Mouse (Mus musculus) C2C12 (cell line): ENCODE measurements at regions not wholly inside any gene's neighbourhood (a gene's known extent, or its start where the extent isn't known, plus 50 kb on each side); places are given as distances from the start of the nearest gene placed in this dataset.

Experiments
- H3K27me3 ChIP-seq: one replicate; pipeline ENCODE4 v1.6.1; 2011; ENCODE audit not compliant: control insufficient read depth, insufficient read depth, insufficient read length
- H3K36me3 ChIP-seq: one replicate; pipeline ENCODE4 v1.6.1; 2011; ENCODE audit not compliant: control insufficient read depth, insufficient read depth
- H3K4me3 ChIP-seq: one replicate; pipeline ENCODE4 v1.5.1; 2011; ENCODE audit warnings: mild to moderate bottlenecking, control low read depth; ENCODE audit not compliant: poor library complexity, insufficient read depth, severe bottlenecking
- H3K79me2 ChIP-seq: one replicate; pipeline ENCODE4 v1.6.1; 2011; ENCODE audit not compliant: control insufficient read depth, insufficient read depth
- H3K79me3 ChIP-seq: one replicate; pipeline ENCODE4 v1.6.1; 2011; ENCODE audit warnings: low read depth, control low read depth
- H3ac ChIP-seq: one replicate; pipeline ENCODE3; 2011; ENCODE audit warnings: low read depth; ENCODE audit not compliant: control insufficient read depth, insufficient read length
- CEBPB ChIP-seq: IDR thresholded peaks from one replicate; pipeline ENCODE4 v1.6.1; 2011; ENCODE audit warnings: low read depth, mild to moderate bottlenecking, control low read depth, moderate library complexity
- CTCF ChIP-seq: IDR thresholded peaks from one replicate; pipeline ENCODE4 v1.5.1; 2011; ENCODE audit not compliant: control insufficient read depth, insufficient read depth, insufficient read length
- FOSL1 ChIP-seq: IDR thresholded peaks from one replicate; pipeline ENCODE4 v1.8.0; 2011; ENCODE audit warnings: mild to moderate bottlenecking, low read length; ENCODE audit not compliant: poor library complexity, insufficient read depth, severe bottlenecking
- MAX ChIP-seq: IDR thresholded peaks from one replicate; pipeline ENCODE4 v1.6.1; 2011; ENCODE audit warnings: mild to moderate bottlenecking, control low read depth
- MYOD1 ChIP-seq: IDR thresholded peaks from one replicate; pipeline ENCODE4 v1.6.1; 2011; ENCODE audit warnings: low read depth; ENCODE audit not compliant: control insufficient read depth, insufficient read length
- MYOG ChIP-seq: IDR thresholded peaks from one replicate; pipeline ENCODE4 v1.6.1; 2011; ENCODE audit not compliant: control insufficient read depth, insufficient read length; ENCODE audit errors: extremely low read depth
- USF1 ChIP-seq: IDR thresholded peaks from one replicate; pipeline ENCODE4 v1.6.1; 2011; ENCODE audit warnings: low read depth, mild to moderate bottlenecking, control low read depth, moderate library complexity

DNA sequence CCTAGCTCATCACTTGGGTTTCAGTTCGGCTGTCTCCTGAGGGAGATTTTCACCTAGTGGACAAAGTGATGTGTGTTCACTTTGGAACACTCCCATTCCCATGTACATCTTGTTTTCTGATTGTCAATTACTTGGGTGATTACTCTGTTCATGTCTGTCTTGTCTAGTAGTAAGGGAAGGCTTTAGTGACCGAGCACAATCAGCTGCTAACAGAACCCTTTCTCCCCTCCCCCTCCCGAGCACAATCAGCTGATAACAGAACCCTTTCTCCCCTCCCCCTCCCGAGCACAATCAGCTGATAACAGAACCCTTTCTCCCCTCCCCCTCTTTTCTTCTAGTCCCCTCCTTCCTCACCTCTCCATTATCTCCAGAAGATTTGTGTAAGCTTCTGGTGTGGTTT is 79.6 kb upstream of the Plppr4 start:
- H3K27me3 ChIP-seq = no peaks in the 10 kb centered on the region
- no peaks in the 10 kb centered on the region for H3K79me3 ChIP-seq
- no peaks in the 10 kb centered on the region for H3K36me3 ChIP-seq
- H3K79me2 ChIP-seq = no peaks in the 10 kb centered on the region
- no peak for TF ChIP-seq CEBPB
- TF ChIP-seq FOSL1 = no peak
- TF ChIP-seq CTCF = no peak
- no peak for TF ChIP-seq MYOG
- TF ChIP-seq MAX = no peak
- TF ChIP-seq USF1 = no peak
- no peak for TF ChIP-seq MYOD1
- H3ac ChIP-seq = no peak overlapping the region
- H3K4me3 ChIP-seq = no peak overlapping the region

DNA sequence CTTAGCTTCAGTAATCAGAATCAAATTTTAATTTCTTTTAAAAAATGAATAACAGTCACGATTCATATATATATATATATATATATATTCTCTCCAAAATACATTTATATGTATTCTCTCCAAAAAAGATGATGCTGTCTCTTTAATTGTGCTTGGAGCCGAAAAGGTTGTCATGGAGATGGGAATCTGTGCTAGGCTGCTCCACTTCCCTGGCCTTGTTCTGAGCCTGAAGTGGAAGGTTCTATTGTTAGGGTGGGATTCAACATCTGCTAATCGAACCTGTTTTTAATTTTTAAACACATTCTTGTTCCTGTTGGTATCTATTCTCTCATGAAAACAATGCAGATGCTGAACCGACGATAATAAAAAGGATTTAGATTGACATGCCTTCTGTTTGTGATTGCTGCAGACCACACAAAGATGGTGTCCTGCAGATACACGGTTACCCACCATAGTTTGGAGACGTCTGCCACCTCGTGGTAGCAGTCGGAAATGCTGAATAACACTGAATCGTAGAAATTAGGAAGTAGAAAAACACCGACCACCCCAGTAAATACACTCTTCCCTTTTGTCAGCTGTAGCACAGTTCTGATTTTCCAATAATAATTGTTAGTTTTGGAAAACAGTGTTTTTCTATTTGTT is 77.9 kb upstream of the Plppr4 start:
- H3K79me3 ChIP-seq = no peaks in the 10 kb centered on the region
- H3ac ChIP-seq = no peak overlapping the region
- H3K36me3 ChIP-seq = no peaks in the 10 kb centered on the region
- H3K27me3 ChIP-seq = no peaks in the 10 kb centered on the region
- no peaks in the 10 kb centered on the region for H3K79me2 ChIP-seq
- TF ChIP-seq MAX = no peak
- no peak for TF ChIP-seq MYOG
- no peak for TF ChIP-seq USF1
- no peak for TF ChIP-seq MYOD1
- TF ChIP-seq CTCF = no peak
- no peak for TF ChIP-seq FOSL1
- TF ChIP-seq CEBPB = no peak
- no peak overlapping the region for H3K4me3 ChIP-seq

DNA sequence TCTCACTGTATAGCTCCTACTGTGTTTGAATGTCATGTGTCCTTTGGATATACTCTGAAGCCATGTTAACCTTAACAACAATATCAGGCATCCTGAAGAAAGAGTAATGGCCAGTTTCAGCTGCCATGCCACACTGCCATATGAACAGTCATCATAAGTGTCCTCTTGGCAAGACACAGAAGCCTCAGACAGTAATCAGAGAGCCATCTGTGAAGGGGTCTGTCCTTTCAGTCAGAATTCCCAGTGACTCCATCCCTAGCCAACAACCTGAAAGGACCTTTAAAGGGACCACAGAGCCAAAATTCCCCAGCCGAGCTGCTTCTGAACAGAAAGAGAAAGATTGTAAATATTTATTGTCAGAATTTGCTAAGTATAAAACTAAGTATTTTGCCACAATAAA is 63.9 kb upstream of the Plppr4 start:
- H3ac ChIP-seq = no peak overlapping the region
- TF ChIP-seq MAX (no peak), FOSL1 (no peak), CEBPB (no peak), CTCF (no peak), MYOD1 (no peak), MYOG (no peak), USF1 (no peak)
- no peaks in the 10 kb centered on the region for H3K36me3 ChIP-seq
- H3K79me2 ChIP-seq = no peaks in the 10 kb centered on the region
- H3K27me3 ChIP-seq = no peaks in the 10 kb centered on the region
- H3K79me3 ChIP-seq = no peaks in the 10 kb centered on the region
- H3K4me3 ChIP-seq = no peak overlapping the region

DNA sequence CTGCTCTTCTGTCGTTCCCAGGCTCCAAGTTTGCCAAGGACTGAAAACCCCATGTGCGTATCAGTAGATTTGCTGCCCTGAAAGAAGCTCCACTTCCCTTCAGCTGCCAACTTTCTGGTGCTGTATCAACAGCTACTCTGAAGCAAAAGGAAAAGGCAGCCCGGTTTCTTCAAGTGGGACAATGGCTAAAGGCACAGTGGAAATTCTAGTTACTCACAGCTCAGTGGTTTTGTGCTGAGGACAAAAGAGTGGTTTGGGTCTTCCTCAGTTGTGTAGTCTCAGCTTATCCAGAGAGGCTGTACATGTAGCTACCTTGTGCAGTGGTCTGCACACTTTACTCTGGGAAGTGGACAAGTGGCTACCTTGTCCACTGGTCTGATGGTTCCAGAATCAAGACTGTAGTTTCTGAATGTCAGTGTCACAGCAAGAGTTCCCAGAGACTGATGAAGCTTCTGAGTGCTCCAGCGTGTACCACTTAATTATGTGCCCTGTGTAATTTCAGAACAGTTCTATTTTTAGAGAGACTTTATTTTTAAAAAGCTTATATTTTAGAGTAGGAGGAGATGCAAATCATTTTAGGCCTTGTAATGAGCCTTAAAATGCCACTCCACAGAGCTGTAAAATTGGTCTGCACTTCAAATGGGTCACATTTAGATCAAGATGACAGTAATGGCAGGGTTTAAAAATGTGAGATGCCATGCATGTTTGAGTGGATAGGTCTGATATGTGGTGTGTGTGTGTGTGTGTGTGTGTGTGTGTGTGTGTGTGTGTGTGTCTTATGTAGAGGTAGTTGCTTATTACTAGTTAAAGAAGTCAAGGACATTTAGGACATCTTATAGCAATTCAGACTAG is 52.4 kb upstream of the Plppr4 start:
- TF ChIP-seq MYOD1 = no peak
- no peak for TF ChIP-seq FOSL1
- TF ChIP-seq CEBPB = no peak
- no peak for TF ChIP-seq CTCF
- TF ChIP-seq MYOG = no peak
- TF ChIP-seq USF1 = no peak
- TF ChIP-seq MAX = no peak
- Histone ChIP-seq H3K27me3 (no peaks in the 10 kb centered on the region), H3K79me3 (no peaks in the 10 kb centered on the region), H3K79me2 (no peaks in the 10 kb centered on the region), H3K36me3 (no peaks in the 10 kb centered on the region), H3K4me3 (no peak overlapping the region), H3ac (no peak overlapping the region)
